Mouse (Mus musculus): ENCODE data around the gene Gm13691. TPM values are rescaled to one million over a fixed set of nuclear protein-coding genes. Genes with fewer than 3 reads are reported as not detected.
A peak's percentile ranks its signal among the peaks of the same experiment; 100 is the strongest.
"Not testable (repeated sequence)": the region's sequence is repeated elsewhere in the genome, so short reads cannot be mapped to it uniquely, and the experiment has no call there.

Gm13691 gene
- polyA plus RNA-seq, 1 experiment from 2014 or later, result not detected

GRCm38 (mm10) chr2:84019519-84020305, 29.4 kb downstream of the Gm13691 start:
- H3K27ac ChIP-seq (ENCODE audit: low read depth, low read length), result peak overlapping the region; percentile 3; the same call in 1 of the 2 replicates
- no peak overlapping the region for H3K4me3 ChIP-seq (ENCODE audit: low read depth, low read length)
- no peaks in the 10 kb centered on the region for H3K36me3 ChIP-seq (ENCODE audit: control insufficient read depth, insufficient read depth, low read length)
- ATAC-seq (replicated peaks; ENCODE audit: low FRiP score) (peak; percentile 82), DNase-seq (ENCODE audit: low spot score) (no peak)
- H3K27me3 ChIP-seq (replicated peaks; ENCODE audit: control insufficient read depth, insufficient read depth, low read length), result no peaks in the 10 kb centered on the region
- H3K9me3 ChIP-seq (ENCODE audit: control insufficient read depth, low read length), result no peaks in the 10 kb centered on the region
- H3K4me2 ChIP-seq, result no peak overlapping the region
- H3K9ac ChIP-seq (ENCODE audit: low read depth, low read length), result no peak overlapping the region
- WGBS, result 40% methylated on average over 8 of the region's 8 CpGs
- H3K4me1 ChIP-seq (replicated peaks; ENCODE audit: control insufficient read depth, insufficient read depth, low read length), result 0 out of 2 replicates have a peak, but pooled peaks cover 2% of the 10 kb centered on the region

GRCm38 (mm10) chr2:84021930-84022329, 31.6 kb downstream of the Gm13691 start:
- WGBS, result 59% methylated on average over 2 of the region's 2 CpGs
- DNase-seq (ENCODE audit: low spot score), result no peak
- Histone ChIP-seq H3K9ac (ENCODE audit: low read depth, low read length) (no peak overlapping the region), H3K27ac (ENCODE audit: low read depth, low read length) (no peak overlapping the region), H3K4me1 (replicated peaks; ENCODE audit: control insufficient read depth, insufficient read depth, low read length) (0 out of 2 replicates have a peak, but pooled peaks cover 2% of the 10 kb centered on the region), H3K9me3 (ENCODE audit: control insufficient read depth, low read length) (no peaks in the 10 kb centered on the region), H3K4me2 (no peak overlapping the region), H3K27me3 (replicated peaks; ENCODE audit: control insufficient read depth, insufficient read depth, low read length) (no peaks in the 10 kb centered on the region), H3K4me3 (ENCODE audit: low read depth, low read length) (no peak overlapping the region), H3K36me3 (ENCODE audit: control insufficient read depth, insufficient read depth, low read length) (no peaks in the 10 kb centered on the region)
- no peak for ATAC-seq (replicated peaks; ENCODE audit: low FRiP score)

GRCm38 (mm10) chr2:84022905-84023304, 32.6 kb downstream of the Gm13691 start:
- Histone ChIP-seq H3K4me1 (replicated peaks; ENCODE audit: control insufficient read depth, insufficient read depth, low read length) (0 out of 2 replicates have a peak, but pooled peaks cover 2% of the 10 kb centered on the region), H3K9ac (ENCODE audit: low read depth, low read length) (no peak overlapping the region), H3K27ac (ENCODE audit: low read depth, low read length) (no peak overlapping the region), H3K9me3 (ENCODE audit: control insufficient read depth, low read length) (no peaks in the 10 kb centered on the region), H3K4me3 (ENCODE audit: low read depth, low read length) (no peak overlapping the region), H3K36me3 (ENCODE audit: control insufficient read depth, insufficient read depth, low read length) (no peaks in the 10 kb centered on the region), H3K4me2 (no peak overlapping the region), H3K27me3 (replicated peaks; ENCODE audit: control insufficient read depth, insufficient read depth, low read length) (no peaks in the 10 kb centered on the region)
- ATAC-seq (replicated peaks; ENCODE audit: low FRiP score), result no peak
- no peak for DNase-seq (ENCODE audit: low spot score)
- WGBS, result 93% methylated on average over 2 of the region's 2 CpGs

GRCm38 (mm10) chr2:84023319-84023718, 33.0 kb downstream of the Gm13691 start:
- Histone ChIP-seq H3K4me2 (no peak overlapping the region), H3K9me3 (ENCODE audit: control insufficient read depth, low read length) (no peaks in the 10 kb centered on the region), H3K27me3 (replicated peaks; ENCODE audit: control insufficient read depth, insufficient read depth, low read length) (no peaks in the 10 kb centered on the region), H3K27ac (ENCODE audit: low read depth, low read length) (no peak overlapping the region), H3K4me3 (ENCODE audit: low read depth, low read length) (no peak overlapping the region), H3K36me3 (ENCODE audit: control insufficient read depth, insufficient read depth, low read length) (no peaks in the 10 kb centered on the region), H3K9ac (ENCODE audit: low read depth, low read length) (no peak overlapping the region), H3K4me1 (replicated peaks; ENCODE audit: control insufficient read depth, insufficient read depth, low read length) (0 out of 2 replicates have a peak, but pooled peaks cover 2% of the 10 kb centered on the region)
- no peak for DNase-seq (ENCODE audit: low spot score)
- whole genome bisulfite sequencing, result 88% methylated on average over 2 of the region's 2 CpGs
- no peak for ATAC-seq (replicated peaks; ENCODE audit: low FRiP score)

- H3K27ac ChIP-seq (ENCODE audit: low read depth, low read length), result no peak overlapping the region
- no peaks in the 10 kb centered on the region for H3K4me1 ChIP-seq (replicated peaks; ENCODE audit: control insufficient read depth, insufficient read depth, low read length)
- H3K4me3 ChIP-seq (ENCODE audit: low read depth, low read length), result no peak overlapping the region
- no peak overlapping the region for H3K4me2 ChIP-seq
- no peak overlapping the region for H3K9ac ChIP-seq (ENCODE audit: low read depth, low read length)
- no peaks in the 10 kb centered on the region for H3K27me3 ChIP-seq (replicated peaks; ENCODE audit: control insufficient read depth, insufficient read depth, low read length)
- no peak for ATAC-seq (replicated peaks; ENCODE audit: low FRiP score)
- H3K36me3 ChIP-seq (ENCODE audit: control insufficient read depth, insufficient read depth, low read length), result no peaks in the 10 kb centered on the region
- DNase-seq (ENCODE audit: low spot score), result no peak
- WGBS, result 82% methylated on average over 4 of the region's 4 CpGs
- no peaks in the 10 kb centered on the region for H3K9me3 ChIP-seq (ENCODE audit: control insufficient read depth, low read length)
Measured at GRCm38 (mm10) chr2:84025217-84025616, 34.9 kb downstream of the Gm13691 start.

- Histone ChIP-seq H3K4me2 (no peak overlapping the region), H3K27me3 (replicated peaks; ENCODE audit: control insufficient read depth, insufficient read depth, low read length) (no peaks in the 10 kb centered on the region), H3K9ac (ENCODE audit: low read depth, low read length) (no peak overlapping the region), H3K4me3 (ENCODE audit: low read depth, low read length) (no peak overlapping the region), H3K27ac (ENCODE audit: low read depth, low read length) (no peak overlapping the region), H3K9me3 (ENCODE audit: control insufficient read depth, low read length) (no peaks in the 10 kb centered on the region), H3K4me1 (replicated peaks; ENCODE audit: control insufficient read depth, insufficient read depth, low read length) (no peaks in the 10 kb centered on the region), H3K36me3 (ENCODE audit: control insufficient read depth, insufficient read depth, low read length) (no peaks in the 10 kb centered on the region)
- 95% methylated on average over 2 of the region's 2 CpGs for WGBS
- ATAC-seq (replicated peaks; ENCODE audit: low FRiP score), result no peak
- DNase-seq (ENCODE audit: low spot score), result no peak
Measured at GRCm38 (mm10) chr2:84032505-84032904, 42.2 kb downstream of the Gm13691 start.

- DNase-seq (ENCODE audit: low spot score) (no peak), ATAC-seq (replicated peaks; ENCODE audit: low FRiP score) (no peak)
- WGBS, result 81% methylated on average over 4 of the region's 4 CpGs
- no peaks in the 10 kb centered on the region for H3K4me1 ChIP-seq (replicated peaks; ENCODE audit: control insufficient read depth, insufficient read depth, low read length)
- no peaks in the 10 kb centered on the region for H3K36me3 ChIP-seq (ENCODE audit: control insufficient read depth, insufficient read depth, low read length)
- no peak overlapping the region for H3K4me3 ChIP-seq (ENCODE audit: low read depth, low read length)
- H3K4me2 ChIP-seq, result no peak overlapping the region
- no peak overlapping the region for H3K27ac ChIP-seq (ENCODE audit: low read depth, low read length)
- no peaks in the 10 kb centered on the region for H3K9me3 ChIP-seq (ENCODE audit: control insufficient read depth, low read length)
- no peaks in the 10 kb centered on the region for H3K27me3 ChIP-seq (replicated peaks; ENCODE audit: control insufficient read depth, insufficient read depth, low read length)
- H3K9ac ChIP-seq (ENCODE audit: low read depth, low read length), result no peak overlapping the region
Measured at GRCm38 (mm10) chr2:84035997-84036396, 45.6 kb downstream of the Gm13691 start.

- Histone ChIP-seq H3K4me1 (replicated peaks; ENCODE audit: control insufficient read depth, insufficient read depth, low read length) (no peaks in the 10 kb centered on the region), H3K4me2 (no peak overlapping the region), H3K4me3 (ENCODE audit: low read depth, low read length) (no peak overlapping the region), H3K27ac (ENCODE audit: low read depth, low read length) (no peak overlapping the region), H3K36me3 (ENCODE audit: control insufficient read depth, insufficient read depth, low read length) (no peaks in the 10 kb centered on the region), H3K9me3 (ENCODE audit: control insufficient read depth, low read length) (no peaks in the 10 kb centered on the region), H3K9ac (ENCODE audit: low read depth, low read length) (no peak overlapping the region), H3K27me3 (replicated peaks; ENCODE audit: control insufficient read depth, insufficient read depth, low read length) (no peaks in the 10 kb centered on the region)
- 20% methylated on average over 4 of the region's 4 CpGs for WGBS
- DNase-seq (ENCODE audit: low spot score) (no peak), ATAC-seq (replicated peaks; ENCODE audit: low FRiP score) (0 out of 2 replicates have a peak, but pooled peaks have one; percentile 54)
Measured at GRCm38 (mm10) chr2:84037304-84037703, 47.0 kb downstream of the Gm13691 start.

- not testable (repeated sequence) for H3K4me2 ChIP-seq; H3K9me3 ChIP-seq (ENCODE audit: control insufficient read depth, low read length); H3K4me3 ChIP-seq (ENCODE audit: low read depth, low read length); DNase-seq (ENCODE audit: low spot score); H3K27me3 ChIP-seq (replicated peaks; ENCODE audit: control insufficient read depth, insufficient read depth, low read length); H3K27ac ChIP-seq (ENCODE audit: low read depth, low read length); ATAC-seq (replicated peaks; ENCODE audit: low FRiP score); H3K36me3 ChIP-seq (ENCODE audit: control insufficient read depth, insufficient read depth, low read length); H3K9ac ChIP-seq (ENCODE audit: low read depth, low read length); H3K4me1 ChIP-seq (replicated peaks; ENCODE audit: control insufficient read depth, insufficient read depth, low read length)
- 78% methylated on average over 1 of the region's 1 CpGs for WGBS
Measured at GRCm38 (mm10) chr2:84037943-84038342, 47.6 kb downstream of the Gm13691 start.

All from liver, embryonic 11.5 days (tissue).